Mouse (Mus musculus) MEL (cell line): ENCODE measurements around the gene Srebf1. TPM values are rescaled to one million over a fixed set of nuclear protein-coding genes. Genes with fewer than 3 reads are reported as not detected.
A peak's percentile ranks its signal among the peaks of the same experiment; 100 is the strongest.

Experiments
- DNase-seq: peaks from one replicate; pipeline ENCODE4 v3.0.0; 2011; ENCODE audit warnings: low read depth, low spot score
- H3K27ac ChIP-seq: 2 replicates; pipeline ENCODE4 v1.5.1; 2012; ENCODE audit warnings: low read depth, mild to moderate bottlenecking, control low read depth, low read length, moderate library complexity; ENCODE audit not compliant: control insufficient read depth
- H3K27me3 ChIP-seq, 2 experiments: fragments of 150-350 bp in 1 of 2; sonication (generic) in 1 of 2; 2 replicates each; pipeline ENCODE4 v1.6.1; 2012; ENCODE audit warnings: low read length in 2 of 2, mild to moderate bottlenecking in 2 of 2, improper control_type of control experiment in 1 of 2, moderate library complexity in 1 of 2; ENCODE audit not compliant: insufficient read depth in 2 of 2, control insufficient read depth in 1 of 2
- H3K36me3 ChIP-seq, 2 experiments: 2 replicates each; pipeline ENCODE4 v1.6.1; 2012 to 2014; ENCODE audit warnings: low read length in 2 of 2, improper control_type of control experiment in 1 of 2, inconsistent platforms in 1 of 2, mild to moderate bottlenecking in 1 of 2; ENCODE audit not compliant: insufficient read depth in 2 of 2, control insufficient read depth in 1 of 2
- H3K4me1 ChIP-seq, 2 experiments: fragments of 150-350 bp in 1 of 2; sonication (generic) in 1 of 2; 2 replicates each; pipeline ENCODE4 v1.6.1; 2012; ENCODE audit warnings: low read length in 2 of 2, improper control_type of control experiment in 1 of 2, mild to moderate bottlenecking in 1 of 2; ENCODE audit not compliant: insufficient read depth in 2 of 2, control insufficient read depth in 1 of 2
- H3K4me3 ChIP-seq, 2 experiments: fragments of 150-350 bp in 1 of 2; sonication (generic) in 1 of 2; 2 replicates each; pipeline ENCODE4 v1.5.1; 2012; ENCODE audit warnings: low read depth in 2 of 2, low read length in 2 of 2, mild to moderate bottlenecking in 2 of 2, moderate library complexity in 2 of 2, control low read depth in 1 of 2, improper control_type of control experiment in 1 of 2; ENCODE audit not compliant: control insufficient read depth in 1 of 2, insufficient read depth in 1 of 2
- H3K79me2 ChIP-seq: 2 replicates; pipeline ENCODE4 v1.6.1; 2012; ENCODE audit warnings: mild to moderate bottlenecking, low read length, moderate library complexity; ENCODE audit not compliant: control insufficient read depth, poor library complexity, insufficient read depth
- H3K9ac ChIP-seq: 2 replicates; pipeline ENCODE4 v1.6.1; 2012; ENCODE audit warnings: low read depth, mild to moderate bottlenecking, control low read depth, low read length, moderate library complexity; ENCODE audit not compliant: control insufficient read depth, poor library complexity, severe bottlenecking
- H3K9me3 ChIP-seq: fragments of 150-350 bp; sonication (generic); replicated peaks from 2 replicates; pipeline ENCODE4 v1.6.1; 2012; ENCODE audit warnings: mild to moderate bottlenecking, low read length, improper control_type of control experiment, moderate library complexity; ENCODE audit not compliant: insufficient read depth
- BHLHE40 ChIP-seq: IDR thresholded peaks from 2 replicates; pipeline ENCODE4 v1.6.1; 2012; ENCODE audit warnings: low read depth, mild to moderate bottlenecking, inconsistent platforms, low read length, improper control_type of control experiment, borderline replicate concordance
- CHD1 ChIP-seq: IDR thresholded peaks from 2 replicates; pipeline ENCODE4 v1.6.1; 2012; ENCODE audit warnings: low read depth, mild to moderate bottlenecking, inconsistent platforms, low read length, improper control_type of control experiment
- CHD2 ChIP-seq: IDR thresholded peaks from 2 replicates; pipeline ENCODE4 v1.6.1; 2011; ENCODE audit warnings: low read length, improper control_type of control experiment
- CTCF ChIP-seq, 3 experiments: IDR thresholded peaks in 2 of 3; conservative IDR thresholded peaks in 1 of 3; 2 replicates each; pipeline ENCODE4 v1.5.1; 2011 to 2012; ENCODE audit warnings: low read length in 3 of 3, low read depth in 2 of 3, mild to moderate bottlenecking in 2 of 3, improper control_type of control experiment in 1 of 3, inconsistent platforms in 1 of 3, mixed read lengths in 1 of 3, moderate library complexity in 1 of 3; ENCODE audit not compliant: control insufficient read depth in 1 of 3, insufficient read depth in 1 of 3, poor library complexity in 1 of 3, severe bottlenecking in 1 of 3
- E2F4 ChIP-seq: IDR thresholded peaks from 2 replicates; pipeline ENCODE4 v1.6.1; 2011; ENCODE audit warnings: low read depth, low read length, improper control_type of control experiment, borderline replicate concordance
- ELF1 ChIP-seq: IDR thresholded peaks from 2 replicates; pipeline ENCODE4 v1.6.1; 2014; ENCODE audit warnings: low read depth, mild to moderate bottlenecking, inconsistent platforms, low read length, improper control_type of control experiment, moderate library complexity
- EP300 ChIP-seq, 2 experiments: IDR thresholded peaks; 2 replicates each; pipeline ENCODE4 v1.6.1; 2011; ENCODE audit warnings: improper control_type of control experiment in 2 of 2, low read length in 2 of 2, low read depth in 1 of 2, mild to moderate bottlenecking in 1 of 2
- GABPA ChIP-seq: IDR thresholded peaks from 2 replicates; pipeline ENCODE4 v1.6.1; 2012; ENCODE audit warnings: low read depth, mild to moderate bottlenecking, inconsistent platforms, low read length, improper control_type of control experiment, moderate library complexity
- GATA1 ChIP-seq: IDR thresholded peaks from 2 replicates; pipeline ENCODE4 v1.6.1; 2011; ENCODE audit warnings: low read depth, low read length, improper control_type of control experiment
- HCFC1 ChIP-seq: IDR thresholded peaks from 2 replicates; pipeline ENCODE4 v1.6.1; 2012; ENCODE audit warnings: low read depth, mild to moderate bottlenecking, inconsistent platforms, low read length, improper control_type of control experiment, moderate library complexity
- JUND ChIP-seq: IDR thresholded peaks from 2 replicates; pipeline ENCODE4 v1.6.1; 2011; ENCODE audit warnings: low read depth, mild to moderate bottlenecking, improper control_type of control experiment, low read length
- KAT2A ChIP-seq: conservative IDR thresholded peaks from 2 replicates; pipeline ENCODE4 v1.6.1; 2012; ENCODE audit warnings: low read depth, low read length, improper control_type of control experiment, inconsistent platforms
- MAFK ChIP-seq: IDR thresholded peaks from 2 replicates; pipeline ENCODE4 v1.6.1; 2011; ENCODE audit warnings: low read depth, mild to moderate bottlenecking, low read length, improper control_type of control experiment, borderline replicate concordance
- MAX ChIP-seq: IDR thresholded peaks from 2 replicates; pipeline ENCODE4 v1.6.1; 2011; ENCODE audit warnings: low read length, improper control_type of control experiment
- MAZ ChIP-seq: IDR thresholded peaks from 2 replicates; pipeline ENCODE4 v1.6.1; 2012; ENCODE audit warnings: low read depth, mild to moderate bottlenecking, inconsistent platforms, low read length, improper control_type of control experiment
- MXI1 ChIP-seq: IDR thresholded peaks from 2 replicates; pipeline ENCODE4 v1.6.1; 2011; ENCODE audit warnings: mild to moderate bottlenecking, low read depth, low read length, improper control_type of control experiment
- MYB ChIP-seq: IDR thresholded peaks from 2 replicates; pipeline ENCODE4 v1.6.1; 2011; ENCODE audit warnings: mild to moderate bottlenecking, low read depth, low read length, improper control_type of control experiment
- MYC ChIP-seq: IDR thresholded peaks from 2 replicates; pipeline ENCODE4 v1.6.1; 2011; ENCODE audit warnings: low read depth, mild to moderate bottlenecking, low read length, improper control_type of control experiment, moderate library complexity
- NELFE ChIP-seq: IDR thresholded peaks from 2 replicates; pipeline ENCODE4 v1.6.1; 2011; ENCODE audit warnings: low read depth, low read length, improper control_type of control experiment
- NRF1 ChIP-seq: IDR thresholded peaks from 2 replicates; pipeline ENCODE4 v1.6.1; 2014; ENCODE audit warnings: low read depth, mild to moderate bottlenecking, inconsistent platforms, low read length, improper control_type of control experiment, moderate library complexity; ENCODE audit not compliant: poor library complexity, insufficient read depth, severe bottlenecking
- POLR2A ChIP-seq, 2 experiments: IDR thresholded peaks; 2 replicates each; pipeline ENCODE4 v1.6.1; 2011 to 2012; ENCODE audit warnings: low read length in 2 of 2, mild to moderate bottlenecking in 2 of 2, control low read depth in 1 of 2, improper control_type of control experiment in 1 of 2, low read depth in 1 of 2, moderate library complexity in 1 of 2; ENCODE audit not compliant: control insufficient read depth in 1 of 2, insufficient read depth in 1 of 2, poor library complexity in 1 of 2
- POLR2AphosphoS2 ChIP-seq: IDR thresholded peaks from 2 replicates; pipeline ENCODE4 v1.6.1; 2011; ENCODE audit warnings: low read length, improper control_type of control experiment
- POLR2AphosphoS5 ChIP-seq: IDR thresholded peaks from 2 replicates; pipeline ENCODE4 v1.6.1; 2012; ENCODE audit warnings: low read depth, borderline replicate concordance, mild to moderate bottlenecking, inconsistent platforms, low read length, moderate library complexity, mixed read lengths
- RCOR1 ChIP-seq: IDR thresholded peaks from 2 replicates; pipeline ENCODE4 v1.6.1; 2012; ENCODE audit warnings: low read depth, mild to moderate bottlenecking, inconsistent platforms, low read length, improper control_type of control experiment
- SIN3A ChIP-seq: IDR thresholded peaks from 2 replicates; pipeline ENCODE4 v1.6.1; 2012; ENCODE audit warnings: low read length, improper control_type of control experiment, inconsistent platforms
- SMC3 ChIP-seq: IDR thresholded peaks from 2 replicates; pipeline ENCODE4 v1.6.1; 2011; ENCODE audit warnings: low read depth, low read length, improper control_type of control experiment
- TAL1 ChIP-seq: IDR thresholded peaks from 2 replicates; pipeline ENCODE4 v1.6.1; 2012; ENCODE audit warnings: mild to moderate bottlenecking, inconsistent platforms, low read length, moderate library complexity, mixed read lengths
- TBP ChIP-seq: IDR thresholded peaks from 2 replicates; pipeline ENCODE4 v1.8.0; 2011; ENCODE audit warnings: low read depth, low read length, improper control_type of control experiment
- TCF12 ChIP-seq: IDR thresholded peaks from 2 replicates; pipeline ENCODE4 v1.6.1; 2014; ENCODE audit warnings: low read depth, mild to moderate bottlenecking, inconsistent platforms, low read length, improper control_type of control experiment, moderate library complexity
- UBTF ChIP-seq: IDR thresholded peaks from 2 replicates; pipeline ENCODE4 v1.6.1; 2012; ENCODE audit warnings: low read depth, mild to moderate bottlenecking, inconsistent platforms, low read length, improper control_type of control experiment, moderate library complexity, borderline replicate concordance; ENCODE audit not compliant: insufficient read depth
- USF1 ChIP-seq: IDR thresholded peaks from 2 replicates; pipeline ENCODE4 v1.6.1; 2014; ENCODE audit warnings: low read depth, mild to moderate bottlenecking, inconsistent platforms, low read length, improper control_type of control experiment, moderate library complexity
- USF2 ChIP-seq, 2 experiments: IDR thresholded peaks; 2 replicates each; pipeline ENCODE4 v1.6.1; 2011 to 2012; ENCODE audit warnings: improper control_type of control experiment in 2 of 2, low read length in 2 of 2, borderline replicate concordance in 1 of 2, inconsistent platforms in 1 of 2, low read depth in 1 of 2, mild to moderate bottlenecking in 1 of 2; ENCODE audit not compliant: insufficient read depth in 1 of 2
- ZC3H11A ChIP-seq: IDR thresholded peaks from 2 replicates; pipeline ENCODE4 v1.6.1; 2012; ENCODE audit warnings: low read depth, mild to moderate bottlenecking, inconsistent platforms, low read length, improper control_type of control experiment
- ZKSCAN1 ChIP-seq: IDR thresholded peaks from 2 replicates; pipeline ENCODE4 v1.6.1; 2012; ENCODE audit warnings: low read depth, mild to moderate bottlenecking, inconsistent platforms, low read length, improper control_type of control experiment, moderate library complexity
- ZMIZ1 ChIP-seq: IDR thresholded peaks from 2 replicates; pipeline ENCODE4 v1.6.1; 2012; ENCODE audit warnings: low read depth, mild to moderate bottlenecking, inconsistent platforms, low read length, improper control_type of control experiment, moderate library complexity
- ZNF384 ChIP-seq: IDR thresholded peaks from 2 replicates; pipeline ENCODE4 v1.6.1; 2012; ENCODE audit warnings: low read depth, mild to moderate bottlenecking, inconsistent platforms, low read length, improper control_type of control experiment
- polyA plus RNA-seq, 2 experiments: library from polyadenylated mRNA; stranded (reverse) in 1 of 2; unstranded in 1 of 2; fragments of >175 nt in 1 of 2; fragments of >200 nt in 1 of 2; gene quantifications; 2 replicates each; pipeline versions ENCODE4 v1.2.1 to v1.2.4; 2012; ENCODE audit warnings: low replicate concordance in 2 of 2, low read depth in 1 of 2; ENCODE audit not compliant: insufficient read length in 2 of 2, insufficient read depth in 1 of 2, missing spikeins in 1 of 2
- total RNA-seq: library from RNA; depleted of rRNA; stranded (reverse); fragments of 300-350 nt; gene quantifications from 2 replicates; pipeline ENCODE4 v1.2.3, GENCODE M21; 2012

Srebf1 gene
- total and polyA plus RNA-seq, 3 experiments = 241 to 288 TPM; not detected in 1

GRCm38 (mm10) chr11:60220291-60220804 is 2.0 kb downstream of the Srebf1 start:
- H3K36me3 ChIP-seq = peaks cover 11 to 43% of the 10 kb centered on the region in 2 experiments
- H3K27ac ChIP-seq = peak overlapping the region; percentile 96
- H3K4me1 ChIP-seq = peaks cover 30 to 60% of the 10 kb centered on the region in 2 experiments
- peak overlapping the region; percentile 92 to 93 for H3K4me3 ChIP-seq
- TF ChIP-seq MAX = peak; percentile 75
- no peak for TF ChIP-seq RCOR1
- no peak for TF ChIP-seq TAL1
- 0 out of 2 replicates have a peak, but pooled peaks have one; percentile 33 for TF ChIP-seq MYC
- TF ChIP-seq SMC3 = no peak
- peak; percentile 38; the same call in 1 of the 2 replicates for TF ChIP-seq MXI1
- TF ChIP-seq SIN3A = peak; percentile 78
- TF ChIP-seq MAZ = peak; percentile 62; the same call in 1 of the 2 replicates
- TF ChIP-seq BHLHE40 = no peak; the same call in 1 of the 2 replicates
- no peak for TF ChIP-seq ZKSCAN1
- TF ChIP-seq KAT2A = 0 out of 2 replicates have a peak, but pooled peaks have one; percentile 13
- TF ChIP-seq TCF12 = peak; percentile 57
- peak; percentile 89 for TF ChIP-seq POLR2AphosphoS2
- no peak for TF ChIP-seq GATA1
- TF ChIP-seq NRF1 = peak; percentile 82
- TF ChIP-seq USF2 (IDR thresholded peaks at IDR 0.05; ENCODE audit: borderline replicate concordance in 1 of 2, insufficient read depth in 1 of 2, low read depth in 1 of 2, low read length in 2 of 2) = no peak
- TF ChIP-seq MAFK = no peak
- no peak for TF ChIP-seq GABPA
- peak; percentile 81 for TF ChIP-seq NELFE
- no peak for TF ChIP-seq UBTF
- peak; percentile 67; the same call in 1 of the 2 replicates for TF ChIP-seq ELF1
- peak; percentile 92 to 93 for TF ChIP-seq POLR2A (IDR thresholded peaks at IDR 0.05; ENCODE audit: control insufficient read depth in 1 of 2, insufficient read depth in 1 of 2, low read depth in 1 of 2, low read length in 2 of 2, poor library complexity in 1 of 2)
- no peak for TF ChIP-seq ZNF384
- 0 out of 2 replicates have a peak, but pooled peaks have one; percentile 12 for TF ChIP-seq USF1
- no peak for TF ChIP-seq E2F4
- no peak for TF ChIP-seq JUND
- TF ChIP-seq ZMIZ1 = peak; percentile 80; the same call in 1 of the 2 replicates
- TF ChIP-seq HCFC1 = peak; percentile 80
- TF ChIP-seq EP300 (IDR thresholded peaks at IDR 0.05; ENCODE audit: low read depth in 1 of 2, low read length in 2 of 2) = peak in 1 of 2 experiments; percentile 16; a peak in 1 of 4 replicates
- TF ChIP-seq CTCF (IDR thresholded peaks at IDR 0.05 in 2 of 3, conservative IDR thresholded peaks at IDR 0.05 in 1 of 3; ENCODE audit: control insufficient read depth in 1 of 3, insufficient read depth in 1 of 3, low read depth in 2 of 3, low read length in 3 of 3, poor library complexity in 1 of 3, severe bottlenecking in 1 of 3) = no peak
- no peak; the same call in 1 of the 2 replicates for TF ChIP-seq TBP
- no peak for TF ChIP-seq POLR2AphosphoS5
- no peak for TF ChIP-seq ZC3H11A
- no peak for TF ChIP-seq MYB
- no peak for TF ChIP-seq CHD2
- TF ChIP-seq CHD1 = no peak
- H3K27me3 ChIP-seq = no peaks in the 10 kb centered on the region
- H3K9ac ChIP-seq = peak overlapping the region; percentile 97
- peaks cover 49% of the 10 kb centered on the region for H3K79me2 ChIP-seq
- DNase-seq = peak; percentile 96
- H3K9me3 ChIP-seq = no peaks in the 10 kb centered on the region
